ENCODE assay signal across 21 mouse cellular contexts in genomic region chr9:77945792-77946666, GRCm38 (mm10). TPM values are rescaled to one million over a fixed set of nuclear protein-coding genes. Genes with fewer than 3 reads are reported as not detected.
DNase-seq lines count a peak whose midpoint lies in the region; ATAC-seq and TF ChIP-seq lines count a peak whose summit lies in the region.
"Had no signal": no experiment of that assay in that cellular context is flagged by ENCODE, and none has a peak within 500 bp of the region (broad histone marks: within the 10 kb centered on the region; RNA-seq: fewer than 3 reads in every experiment).

No protein-coding gene starts in this region.

- no peaks in the 10 kb centered on the region for H3K27me3 ChIP-seq in limb, embryonic 13.5 days
- H3K27me3 ChIP-seq in limb, embryonic 10.5 days (ENCODE audit: low read depth, poor library complexity, severe bottlenecking): no peaks in the 10 kb centered on the region
- no peaks in the 10 kb centered on the region for H3K27me3 ChIP-seq in stomach, postnatal 0 days (ENCODE audit: control insufficient read depth, insufficient read depth, low read length)
- H3K27me3 ChIP-seq: CH12.LX; heart, embryonic 15.5 days; lung, embryonic 15.5 days; megakaryocyte, embryonic 14.5 days; midbrain, embryonic 15.5 days had no signal

- H3K4me3 ChIP-seq in limb, embryonic 13.5 days: no peak overlapping the region
- H3K4me3 ChIP-seq in limb, embryonic 10.5 days: no peak overlapping the region
- H3K4me3 ChIP-seq in stomach, postnatal 0 days (ENCODE audit: low read depth, low read length): no peak overlapping the region
- H3K4me3 ChIP-seq: erythroblast, embryonic 14.5 days; heart, embryonic 15.5 days; left cerebral cortex, adult 2 months; lung, embryonic 15.5 days; megakaryocyte, embryonic 14.5 days; midbrain, embryonic 15.5 days had no signal

- peaks cover 30% of the 10 kb centered on the region for H3K4me1 ChIP-seq in limb, embryonic 13.5 days
- peaks cover 20% of the 10 kb centered on the region for H3K4me1 ChIP-seq in limb, embryonic 10.5 days
- H3K4me1 ChIP-seq in stomach, postnatal 0 days (replicated peaks; ENCODE audit: control insufficient read depth, insufficient read depth): no peaks in the 10 kb centered on the region

- no peak for TF ChIP-seq EP300 in stomach, postnatal 0 days (optimal IDR thresholded peaks at IDR 0.05)

- no peak for TF ChIP-seq CTCF in stomach, postnatal 0 days (IDR thresholded peaks at IDR 0.05; ENCODE audit: low read depth)

- peak; percentile 61 for DNase-seq in adrenal gland, adult 2 months
- DNase-seq in adrenal gland, adult 8-10 months: no peak
- no peak for DNase-seq in limb, embryonic 10.5 days (ENCODE audit: low spot score)
- no peak for DNase-seq in stomach, postnatal 0 days (ENCODE audit: low spot score)
- DNase-seq in neural tube, embryonic 10.5 days (ENCODE audit: extremely low spot score, low spot score): no peak
- DNase-seq in adrenal gland, postnatal 14 days: no peak
- DNase-seq: adrenal gland, postnatal 25 days; cerebellum, adult 18-20 months; heart, adult 11 months; kidney, postnatal 10 days; liver had no signal

- H3K9ac ChIP-seq in limb, embryonic 13.5 days: no peak overlapping the region
- no peak overlapping the region for H3K9ac ChIP-seq in stomach, postnatal 0 days (ENCODE audit: low read length)
- H3K9ac ChIP-seq: heart, embryonic 15.5 days; lung, embryonic 15.5 days; midbrain, embryonic 15.5 days had no signal

- no peaks in the 10 kb centered on the region for H3K9me3 ChIP-seq in limb, embryonic 13.5 days
- H3K9me3 ChIP-seq in limb, embryonic 10.5 days (replicated peaks): no peaks in the 10 kb centered on the region
- no peaks in the 10 kb centered on the region for H3K9me3 ChIP-seq in stomach, postnatal 0 days (ENCODE audit: control insufficient read depth, low read length)
- H3K9me3 ChIP-seq: heart, embryonic 15.5 days; lung, embryonic 15.5 days; megakaryocyte, embryonic 14.5 days; midbrain, embryonic 15.5 days had no signal

- peaks cover 3% of the 10 kb centered on the region; the same call in 1 of the 2 replicates for H3K36me3 ChIP-seq in limb, embryonic 13.5 days
- H3K36me3 ChIP-seq in limb, embryonic 10.5 days: peaks cover 4% of the 10 kb centered on the region; the same call in 1 of the 2 replicates
- no peaks in the 10 kb centered on the region for H3K36me3 ChIP-seq in stomach, postnatal 0 days (ENCODE audit: control insufficient read depth, insufficient read depth, low read length)
- H3K36me3 ChIP-seq: heart, embryonic 15.5 days; lung, embryonic 15.5 days; midbrain, embryonic 15.5 days had no signal

- ATAC-seq in limb, embryonic 13.5 days (ENCODE audit: low FRiP score, low read depth): peak; percentile 58; the same call in 1 of the 2 replicates
- peak; percentile 46 for ATAC-seq in granulocyte monocyte progenitor cell, adult 5-6 weeks (replicated peaks; ENCODE audit: poor library complexity, severe bottlenecking)
- peak; percentile 40; the same call in 1 of the 2 replicates for ATAC-seq in stomach, postnatal 0 days (ENCODE audit: low FRiP score, low TSS enrichment)
- ATAC-seq: forebrain, embryonic 16.5 days; midbrain, embryonic 15.5 days had no signal

- no peak overlapping the region for H3K4me2 ChIP-seq in limb, embryonic 13.5 days (replicated peaks)
- no peak overlapping the region for H3K4me2 ChIP-seq in stomach, postnatal 0 days (replicated peaks; ENCODE audit: low read depth)
- H3K4me2 ChIP-seq: heart, embryonic 15.5 days; lung, embryonic 15.5 days; midbrain, embryonic 15.5 days had no signal

- WGBS in limb, embryonic 13.5 days: 68% methylated on average over 6 of the region's 6 CpGs
- WGBS in limb, embryonic 10.5 days: 86% methylated on average over 6 of the region's 6 CpGs
- WGBS in stomach, postnatal 0 days: 61% methylated on average over 6 of the region's 6 CpGs

- H3K27ac ChIP-seq in limb, embryonic 13.5 days: no peak overlapping the region
- H3K27ac ChIP-seq in limb, embryonic 10.5 days: no peak overlapping the region
- H3K27ac ChIP-seq in stomach, postnatal 0 days (replicated peaks): 0 out of 2 replicates have a peak overlapping the region, but pooled peaks have one; percentile 14
- H3K27ac ChIP-seq: heart, embryonic 15.5 days; left cerebral cortex, adult 2 months; lung, embryonic 15.5 days; midbrain, embryonic 15.5 days had no signal

RNA-seq across cellular contexts. Expression of gene Elovl5, which starts 28.9 kb away (rescaled TPM):
- 1,000 to 10,000 TPM in 1 of 2 experiments, 100 to 1,000 TPM in 1; 490 to 1,131 TPM for total RNA-seq in adrenal gland, adult 2 months (2021)
- polyA plus RNA-seq in adrenal gland, adult 2 months (2012; rRNA removed): 123 and 254 TPM in 2 replicates
- total RNA-seq in adrenal gland, adult 8-10 months (2022): 100 to 1,000 TPM; 450 to 789 (median 577) TPM
- polyA plus RNA-seq in limb, embryonic 13.5 days (2015; fragmentation: Nextera tagmentation; extraction: Ambion mirVana): 72.3 and 75.5 TPM in 2 replicates
- polyA plus RNA-seq in limb, embryonic 10.5 days (2016; fragmentation: Nextera tagmentation; extraction: Ambion mirVana): 91.1 and 92.8 TPM in 2 replicates
- 79.8 and 80.9 TPM in 2 replicates for total RNA-seq in granulocyte monocyte progenitor cell, adult 5-6 weeks (2014; fragmentation: Nextera tagmentation)
- total RNA-seq in granulocyte monocyte progenitor cell, adult 5-6 weeks (2017): 123 and 128 TPM in 2 replicates
- polyA plus RNA-seq in stomach, postnatal 0 days (2015; fragmentation: Nextera tagmentation; extraction: Ambion mirVana): 38.0 and 39.5 TPM in 2 replicates
- total RNA-seq in adrenal gland, postnatal 14 days (2021): 285 and 347 TPM in 2 replicates
